ENCODE assay signal across 10 mouse cellular contexts in the genomic region with DNA sequence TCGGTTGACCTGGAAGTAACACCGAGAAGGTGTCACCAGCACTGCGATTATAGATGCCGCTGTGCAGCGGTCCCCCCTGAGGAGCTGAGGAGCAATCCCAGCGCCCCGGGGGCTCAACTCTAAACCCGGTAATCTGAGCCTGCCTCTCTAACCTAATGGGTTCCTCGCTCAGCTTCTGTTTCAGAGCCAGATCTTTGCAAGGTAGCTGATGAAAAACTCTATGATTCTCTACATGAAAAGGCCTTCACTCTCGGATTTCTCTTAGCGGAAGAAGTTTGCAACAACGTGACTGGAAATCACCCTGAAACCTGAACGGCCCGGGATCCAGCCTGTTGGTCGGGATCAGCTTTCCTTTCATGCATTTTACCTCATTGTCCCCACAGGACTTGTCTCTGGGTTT. TPM values are rescaled to one million over a fixed set of nuclear protein-coding genes. Genes with fewer than 3 reads are reported as not detected.
DNase-seq lines count a peak whose midpoint lies in the region; ATAC-seq and TF ChIP-seq lines count a peak whose summit lies in the region.
"Had no signal": no experiment of that assay in that cellular context is flagged by ENCODE, and none has a peak within 500 bp of the region (broad histone marks: within the 10 kb centered on the region; RNA-seq: fewer than 3 reads in every experiment).

No protein-coding gene starts in this region.

- no peaks in the 10 kb centered on the region for H3K36me3 ChIP-seq in heart, embryonic 11.5 days (ENCODE audit: control insufficient read depth, insufficient read depth, low read length)
- peaks cover 7% of the 10 kb centered on the region for H3K36me3 ChIP-seq in ES-E14 (ENCODE audit: control insufficient read depth, insufficient read depth, low read length, poor library complexity, severe bottlenecking)
- H3K36me3 ChIP-seq in forebrain, embryonic 15.5 days = no peaks in the 10 kb centered on the region
- peaks cover 17% of the 10 kb centered on the region for H3K36me3 ChIP-seq in midbrain, embryonic 10.5 days

- H3K27ac ChIP-seq in heart, embryonic 11.5 days (ENCODE audit: low read depth, low read length) = peak overlapping the region; percentile 82
- no peak overlapping the region for H3K27ac ChIP-seq in ES-E14 (ENCODE audit: insufficient read depth, low read depth, low read length, poor library complexity, severe bottlenecking)
- peak overlapping the region; percentile 99 for H3K27ac ChIP-seq in forebrain, embryonic 15.5 days (replicated peaks)
- H3K27ac ChIP-seq in midbrain, embryonic 10.5 days (replicated peaks) = peak overlapping the region; percentile 99

- in situ Hi-C loops in ES-E14 (cut with MboI; ENCODE audit: low sequenced_read_pairs in 2 of 2, unreplicated experiment in 2 of 2) = no loop called here

- no peaks in the 10 kb centered on the region for H3K9me3 ChIP-seq in heart, embryonic 11.5 days (replicated peaks; ENCODE audit: control insufficient read depth, low read length)
- H3K9me3 ChIP-seq in ES-E14 (ENCODE audit: control insufficient read depth, insufficient read depth, low read depth, low read length) = no peaks in the 10 kb centered on the region
- no peaks in the 10 kb centered on the region for H3K9me3 ChIP-seq in forebrain, embryonic 15.5 days
- H3K9me3 ChIP-seq in midbrain, embryonic 10.5 days (replicated peaks) = no peaks in the 10 kb centered on the region

- no peak for DNase-seq in heart, adult 9 months (ENCODE audit: low spot score in 2 of 2)
- DNase-seq in ES-E14 (ENCODE audit: low read depth, low spot score) = no peak
- DNase-seq in midbrain, embryonic 10.5 days (ENCODE audit: low spot score) = peak; percentile 55
- DNase-seq in urinary bladder, postnatal 4 days (ENCODE audit: low spot score in 2 of 2) = no peak
- no peak for DNase-seq in right cerebral cortex, postnatal 36 days (ENCODE audit: low spot score in 2 of 2)
- DNase-seq in spleen, adult 12 weeks (ENCODE audit: low spot score) = no peak

- 2% methylated on average over 15 of the region's 15 CpGs for WGBS in heart, embryonic 11.5 days (ENCODE audit: insufficient replicate concordance)
- 2% methylated on average over 15 of the region's 15 CpGs for WGBS in forebrain, embryonic 15.5 days
- under 1% methylated on average over 15 of the region's 15 CpGs for WGBS in midbrain, embryonic 10.5 days

- peak overlapping the region; percentile 73 for H3K4me3 ChIP-seq in heart, embryonic 11.5 days (ENCODE audit: low read depth, low read length)
- H3K4me3 ChIP-seq in ES-E14 (ENCODE audit: insufficient read depth in 1 of 2, low read depth in 1 of 2, low read length in 2 of 2, poor library complexity in 1 of 2, severe bottlenecking in 1 of 2) = peak overlapping the region; percentile 39 to 95
- peak overlapping the region; percentile 82 for H3K4me3 ChIP-seq in forebrain, embryonic 15.5 days
- peak overlapping the region; percentile 79 for H3K4me3 ChIP-seq in midbrain, embryonic 10.5 days

- H3K4me2 ChIP-seq in heart, embryonic 11.5 days = peak overlapping the region; percentile 87
- peak overlapping the region; percentile 70 for H3K4me2 ChIP-seq in forebrain, embryonic 15.5 days (replicated peaks)

- H3K27me3 ChIP-seq in heart, embryonic 11.5 days (ENCODE audit: control insufficient read depth, insufficient read depth, low read length) = no peaks in the 10 kb centered on the region; the same call in 1 of the 2 replicates
- H3K27me3 ChIP-seq in forebrain, embryonic 15.5 days = no peaks in the 10 kb centered on the region
- no peaks in the 10 kb centered on the region for H3K27me3 ChIP-seq in midbrain, embryonic 10.5 days (ENCODE audit: low read depth, poor library complexity, severe bottlenecking)

- peaks cover 20% of the 10 kb centered on the region for H3K4me1 ChIP-seq in heart, embryonic 11.5 days (ENCODE audit: control insufficient read depth, insufficient read depth, low read length)
- peaks cover 5 to 19% of the 10 kb centered on the region in 2 experiments; a peak in 3 of 4 replicates for H3K4me1 ChIP-seq in ES-E14 (ENCODE audit: control insufficient read depth in 2 of 2, insufficient read depth in 2 of 2, low read length in 2 of 2, poor library complexity in 1 of 2)
- peaks cover 45% of the 10 kb centered on the region for H3K4me1 ChIP-seq in forebrain, embryonic 15.5 days
- peaks cover 79% of the 10 kb centered on the region for H3K4me1 ChIP-seq in midbrain, embryonic 10.5 days

- ATAC-seq in heart, embryonic 11.5 days (replicated peaks; ENCODE audit: insufficient number of reproducible peaks, low FRiP score, low TSS enrichment) = no peak
- no peak for ATAC-seq in forebrain, embryonic 15.5 days (replicated peaks)

- H3K9ac ChIP-seq in heart, embryonic 11.5 days (ENCODE audit: low read depth, low read length) = peak overlapping the region; percentile 77
- peak overlapping the region; percentile 2; the same call in 1 of the 2 replicates for H3K9ac ChIP-seq in ES-E14 (ENCODE audit: insufficient read depth, low read depth, low read length, poor library complexity, severe bottlenecking)
- peak overlapping the region; percentile 95 for H3K9ac ChIP-seq in forebrain, embryonic 15.5 days (replicated peaks)

TF ChIP-seq in ES-E14, 5 proteins besides CTCF, POLR2A, EP300 and RAD21:
- no peak for TF ChIP-seq ZC3H11A (IDR thresholded peaks at IDR 0.05; ENCODE audit: borderline replicate concordance, low read depth, low read length)
- no peak for TF ChIP-seq MAFK (IDR thresholded peaks at IDR 0.05; ENCODE audit: insufficient read depth, low read depth, low read length)
- no peak for TF ChIP-seq ZNF384 (IDR thresholded peaks at IDR 0.05; ENCODE audit: low read depth, low read length)
- no peak for TF ChIP-seq HCFC1 (IDR thresholded peaks at IDR 0.05; ENCODE audit: borderline replicate concordance, insufficient read depth, low read length)
- TF ChIP-seq CHD2 (IDR thresholded peaks at IDR 0.05; ENCODE audit: low read depth, low read length) = no peak

RNA-seq across cellular contexts. Expression of a gene that starts 2.0 kb away (rescaled TPM):
- polyA plus RNA-seq in heart, embryonic 11.5 days (2014; fragmentation: Nextera tagmentation; extraction: Ambion mirVana) = 25.2 and 35.0 TPM in 2 replicates
- 122 and 139 TPM in 2 replicates for total RNA-seq in ES-E14 (2012; rRNA removed)
- 920 and 926 TPM in 2 replicates for polyA plus RNA-seq in forebrain, embryonic 15.5 days (2015; fragmentation: Nextera tagmentation; extraction: Ambion mirVana)
- 202 and 279 TPM in 2 replicates for polyA plus RNA-seq in midbrain, embryonic 10.5 days (2016; fragmentation: Nextera tagmentation; extraction: Ambion mirVana)
- total RNA-seq: common myeloid progenitor, adult 5-6 weeks; liver, adult 2 months had no signal

RNA-seq across cellular contexts. Expression of a gene that starts 30.5 kb away (rescaled TPM):
- polyA plus RNA-seq in heart, embryonic 11.5 days (2014; fragmentation: Nextera tagmentation; extraction: Ambion mirVana) = 59.0 and 66.1 TPM in 2 replicates
- total RNA-seq in ES-E14 (2012; rRNA removed) = 80.1 and 99.8 TPM in 2 replicates
- 97.3 and 105 TPM in 2 replicates for polyA plus RNA-seq in forebrain, embryonic 15.5 days (2015; fragmentation: Nextera tagmentation; extraction: Ambion mirVana)
- 122 and 124 TPM in 2 replicates for polyA plus RNA-seq in midbrain, embryonic 10.5 days (2016; fragmentation: Nextera tagmentation; extraction: Ambion mirVana)

RNA-seq across cellular contexts. Expression of a gene that starts 54.5 kb away (rescaled TPM):
- 96.2 and 112 TPM in 2 replicates for polyA plus RNA-seq in heart, embryonic 11.5 days (2014; fragmentation: Nextera tagmentation; extraction: Ambion mirVana)
- 35.6 and 62.2 TPM in 2 replicates for total RNA-seq in ES-E14 (2012; rRNA removed)
- 1,539 and 1,682 TPM in 2 replicates for polyA plus RNA-seq in forebrain, embryonic 15.5 days (2015; fragmentation: Nextera tagmentation; extraction: Ambion mirVana)
- 242 and 377 TPM in 2 replicates for polyA plus RNA-seq in midbrain, embryonic 10.5 days (2016; fragmentation: Nextera tagmentation; extraction: Ambion mirVana)

Comparison
In these comparisons a context has a peak if more than half of its experiments do, and no peak if none do; other contexts are left out.
1. H3K9ac ChIP-seq: peak in every context shown above with its lines; median percentile 95 in forebrain, embryonic 15.5 days; 77 in heart, embryonic 11.5 days; 2 in ES-E14.